Mouse (Mus musculus): ENCODE measurements around the gene Pnkd.

Gene Pnkd

GRCm38 (mm10) chr1:74240832-74241231, 43.9 kb upstream of the Pnkd start:
- peaks cover 79% of the 10 kb centered on the region for H3K4me1 ChIP-seq (replicated peaks; ENCODE audit: low read depth, low read length)
- H3K36me3 ChIP-seq (ENCODE audit: insufficient read depth, low read length), result peaks cover 31% of the 10 kb centered on the region
- no peak for TF ChIP-seq POU5F1 (IDR thresholded peaks at IDR 0.05; ENCODE audit: borderline replicate concordance, low read length)
- no peak for TF ChIP-seq NANOG (IDR thresholded peaks at IDR 0.05; ENCODE audit: borderline replicate concordance, low read length)
- TF ChIP-seq CTCF (conservative IDR thresholded peaks at IDR 0.05; ENCODE audit: low read length), result no peak
- H3K27me3 ChIP-seq (ENCODE audit: insufficient read depth, low read length), result no peaks in the 10 kb centered on the region
- H3K4me3 ChIP-seq (replicated peaks; ENCODE audit: low read length), result no peak overlapping the region
- H3K9me3 ChIP-seq (ENCODE audit: low read length), result no peaks in the 10 kb centered on the region

DNA sequence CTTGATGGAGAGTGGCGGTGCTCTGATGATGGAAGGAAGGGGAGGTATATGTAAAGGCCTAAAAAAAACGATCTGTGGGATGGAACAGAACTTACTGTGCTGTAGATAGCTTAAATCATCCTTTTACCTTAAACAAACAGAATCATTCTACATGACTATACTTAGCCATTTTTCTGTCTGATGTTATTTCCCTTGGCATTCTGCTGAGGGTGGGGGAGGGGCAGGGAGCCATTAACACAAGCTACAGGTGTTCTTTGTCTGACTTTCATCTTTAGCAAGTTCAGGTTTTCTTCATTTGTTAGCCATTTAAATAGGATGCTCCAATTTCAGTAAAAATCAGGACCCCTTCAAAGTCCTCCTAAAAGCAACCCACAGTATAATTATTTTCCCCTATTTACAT, 39.2 kb upstream of the Pnkd start:
- TF ChIP-seq NANOG (IDR thresholded peaks at IDR 0.05; ENCODE audit: borderline replicate concordance, low read length) (peak; percentile 74), CTCF (conservative IDR thresholded peaks at IDR 0.05; ENCODE audit: low read length) (no peak)
- Histone ChIP-seq H3K4me1 (replicated peaks; ENCODE audit: low read depth, low read length) (peaks cover 81% of the 10 kb centered on the region), H3K9me3 (ENCODE audit: low read length) (no peaks in the 10 kb centered on the region), H3K36me3 (ENCODE audit: insufficient read depth, low read length) (peaks cover 45% of the 10 kb centered on the region), H3K27me3 (ENCODE audit: insufficient read depth, low read length) (no peaks in the 10 kb centered on the region), H3K4me3 (replicated peaks; ENCODE audit: low read length) (no peak overlapping the region)

DNA sequence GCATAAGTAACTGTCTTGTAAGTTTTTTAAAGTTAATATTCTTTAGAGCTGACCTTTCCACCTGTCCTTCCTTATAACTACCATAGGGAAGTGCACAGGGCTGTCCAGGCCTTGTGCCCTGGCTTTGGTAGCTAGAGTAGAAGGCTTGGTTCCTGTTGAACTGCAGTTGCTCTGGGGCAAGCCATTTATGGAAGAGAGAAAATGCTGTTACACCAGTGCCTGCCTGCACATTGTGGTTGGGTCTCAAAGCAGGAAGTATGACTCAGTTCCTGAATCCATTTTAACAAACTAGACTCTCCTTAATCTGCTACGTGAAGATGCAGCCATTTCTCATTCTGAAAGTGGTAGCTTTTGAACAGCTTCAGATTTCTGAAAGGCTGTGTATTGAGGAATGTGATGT, 35.9 kb upstream of the Pnkd start:
- peaks cover 81% of the 10 kb centered on the region for H3K4me1 ChIP-seq (replicated peaks; ENCODE audit: low read depth, low read length)
- no peak for TF ChIP-seq CTCF (conservative IDR thresholded peaks at IDR 0.05; ENCODE audit: low read length)
- no peak for TF ChIP-seq POU5F1 (IDR thresholded peaks at IDR 0.05; ENCODE audit: borderline replicate concordance, low read length)
- no peak for TF ChIP-seq NANOG (IDR thresholded peaks at IDR 0.05; ENCODE audit: borderline replicate concordance, low read length)
- H3K27me3 ChIP-seq (ENCODE audit: insufficient read depth, low read length), result no peaks in the 10 kb centered on the region
- no peaks in the 10 kb centered on the region for H3K9me3 ChIP-seq (ENCODE audit: low read length)
- H3K4me3 ChIP-seq (replicated peaks; ENCODE audit: low read length), result no peak overlapping the region
- peaks cover 65% of the 10 kb centered on the region for H3K36me3 ChIP-seq (ENCODE audit: insufficient read depth, low read length)

DNA sequence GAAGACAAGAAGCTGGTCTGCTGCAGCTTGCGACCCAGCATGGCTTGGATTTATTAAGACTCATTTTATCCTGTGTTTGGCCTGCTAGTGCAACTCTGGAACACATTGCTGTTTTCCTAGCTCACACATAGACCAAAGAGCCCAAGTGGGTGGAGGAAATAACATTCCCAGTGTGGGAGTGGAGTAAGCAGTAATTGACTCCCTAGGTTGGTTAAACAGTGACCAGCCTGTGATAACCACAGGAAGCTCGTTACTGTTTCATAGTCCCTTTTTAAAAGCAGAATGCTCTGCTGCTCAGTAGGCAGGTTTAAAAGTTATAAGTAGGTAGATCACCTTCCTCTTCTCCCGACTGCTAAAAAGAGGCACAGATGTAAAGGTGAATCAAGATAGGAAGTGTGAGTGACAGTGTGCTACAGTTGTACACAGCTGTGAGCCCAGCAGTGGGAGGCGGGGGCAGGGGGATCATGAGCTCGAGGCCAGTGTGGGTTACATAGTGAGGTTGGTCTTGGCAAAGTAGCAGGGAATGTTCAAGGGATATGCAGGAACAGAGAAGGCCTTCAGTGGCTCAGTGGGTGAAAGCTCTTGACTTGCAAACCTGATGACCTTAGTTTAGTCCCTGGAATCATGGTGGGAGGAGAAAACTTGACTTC, 35.3 kb upstream of the Pnkd start:
- peaks cover 72% of the 10 kb centered on the region for H3K36me3 ChIP-seq (ENCODE audit: insufficient read depth, low read length)
- TF ChIP-seq CTCF (conservative IDR thresholded peaks at IDR 0.05; ENCODE audit: low read length) (no peak), NANOG (IDR thresholded peaks at IDR 0.05; ENCODE audit: borderline replicate concordance, low read length) (no peak), POU5F1 (IDR thresholded peaks at IDR 0.05; ENCODE audit: borderline replicate concordance, low read length) (no peak)
- no peaks in the 10 kb centered on the region for H3K27me3 ChIP-seq (ENCODE audit: insufficient read depth, low read length)
- no peaks in the 10 kb centered on the region for H3K9me3 ChIP-seq (ENCODE audit: low read length)
- no peak overlapping the region for H3K4me3 ChIP-seq (replicated peaks; ENCODE audit: low read length)
- peaks cover 74% of the 10 kb centered on the region for H3K4me1 ChIP-seq (replicated peaks; ENCODE audit: low read depth, low read length)

GRCm38 (mm10) chr1:74250096-74250495, 34.6 kb upstream of the Pnkd start:
- Histone ChIP-seq H3K27me3 (ENCODE audit: insufficient read depth, low read length) (no peaks in the 10 kb centered on the region), H3K4me3 (replicated peaks; ENCODE audit: low read length) (no peak overlapping the region), H3K9me3 (ENCODE audit: low read length) (no peaks in the 10 kb centered on the region), H3K36me3 (ENCODE audit: insufficient read depth, low read length) (peaks cover 78% of the 10 kb centered on the region), H3K4me1 (replicated peaks; ENCODE audit: low read depth, low read length) (peaks cover 68% of the 10 kb centered on the region)
- no peak for TF ChIP-seq POU5F1 (IDR thresholded peaks at IDR 0.05; ENCODE audit: borderline replicate concordance, low read length)
- no peak for TF ChIP-seq CTCF (conservative IDR thresholded peaks at IDR 0.05; ENCODE audit: low read length)
- TF ChIP-seq NANOG (IDR thresholded peaks at IDR 0.05; ENCODE audit: borderline replicate concordance, low read length), result no peak

DNA sequence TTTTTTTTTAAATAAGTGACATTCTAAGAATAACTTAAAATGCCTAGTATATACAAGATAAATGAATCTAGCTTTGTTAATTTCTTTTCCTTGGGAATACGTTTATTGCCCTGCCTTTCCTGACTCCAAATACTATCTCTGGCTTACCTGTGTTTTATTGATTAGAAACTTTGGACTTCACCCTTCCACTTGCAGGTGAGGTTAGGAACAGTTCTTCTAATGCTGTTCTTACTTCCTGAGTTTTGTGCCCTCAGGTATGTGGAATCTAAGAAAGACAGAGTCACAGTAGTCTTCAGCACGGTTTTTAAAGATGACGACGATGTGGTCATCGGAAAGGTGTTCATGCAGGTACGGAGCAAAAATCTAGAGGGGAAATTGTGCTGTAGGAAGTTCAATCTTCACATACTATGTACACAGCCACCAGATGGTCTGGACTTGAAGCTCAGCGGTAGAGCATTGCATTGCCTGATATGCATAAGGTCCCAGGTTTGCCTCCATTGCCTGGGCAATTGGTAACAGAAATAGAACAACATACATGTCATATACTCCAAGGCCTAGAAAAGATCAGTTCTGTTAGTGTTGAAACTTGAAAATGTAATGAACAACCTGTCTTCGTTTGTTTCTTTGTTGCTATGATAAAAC, 28.9 kb upstream of the Pnkd start:
- Histone ChIP-seq H3K9me3 (ENCODE audit: low read length) (no peaks in the 10 kb centered on the region), H3K4me3 (replicated peaks; ENCODE audit: low read length) (no peak overlapping the region), H3K36me3 (ENCODE audit: insufficient read depth, low read length) (peaks cover 96% of the 10 kb centered on the region), H3K4me1 (replicated peaks; ENCODE audit: low read depth, low read length) (peaks cover 72% of the 10 kb centered on the region), H3K27me3 (ENCODE audit: insufficient read depth, low read length) (no peaks in the 10 kb centered on the region)
- no peak for TF ChIP-seq NANOG (IDR thresholded peaks at IDR 0.05; ENCODE audit: borderline replicate concordance, low read length)

DNA sequence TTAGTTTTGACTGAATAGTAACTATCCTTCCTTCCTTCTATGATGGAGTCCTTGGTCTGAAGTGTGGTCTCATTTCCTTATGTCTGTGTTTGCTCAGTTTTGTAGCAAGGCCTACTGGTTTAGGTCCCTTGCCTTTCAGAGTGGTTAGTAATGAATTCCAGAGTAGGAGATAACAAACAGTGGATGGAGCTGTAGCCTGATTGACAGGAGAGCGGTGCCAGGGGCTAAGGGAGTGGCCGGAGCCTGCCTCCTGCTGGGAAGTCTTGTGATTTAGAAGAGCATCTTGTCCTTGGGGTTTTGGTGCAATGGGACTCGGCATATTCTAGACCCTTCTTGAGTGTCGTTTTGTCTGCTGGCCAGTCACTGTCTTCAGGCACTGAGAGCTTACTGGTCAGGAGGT, 27.9 kb upstream of the Pnkd start:
- TF ChIP-seq CTCF (conservative IDR thresholded peaks at IDR 0.05; ENCODE audit: low read length), result no peak
- TF ChIP-seq POU5F1 (IDR thresholded peaks at IDR 0.05; ENCODE audit: borderline replicate concordance, low read length), result no peak
- no peak for TF ChIP-seq NANOG (IDR thresholded peaks at IDR 0.05; ENCODE audit: borderline replicate concordance, low read length)
- peaks cover 62% of the 10 kb centered on the region for H3K4me1 ChIP-seq (replicated peaks; ENCODE audit: low read depth, low read length)
- H3K36me3 ChIP-seq (ENCODE audit: insufficient read depth, low read length), result peaks cover 96% of the 10 kb centered on the region
- no peaks in the 10 kb centered on the region for H3K27me3 ChIP-seq (ENCODE audit: insufficient read depth, low read length)
- no peaks in the 10 kb centered on the region for H3K9me3 ChIP-seq (ENCODE audit: low read length)
- 0 out of 2 replicates have a peak overlapping the region, but pooled peaks have one; percentile 7 for H3K4me3 ChIP-seq (replicated peaks; ENCODE audit: low read length)

DNA sequence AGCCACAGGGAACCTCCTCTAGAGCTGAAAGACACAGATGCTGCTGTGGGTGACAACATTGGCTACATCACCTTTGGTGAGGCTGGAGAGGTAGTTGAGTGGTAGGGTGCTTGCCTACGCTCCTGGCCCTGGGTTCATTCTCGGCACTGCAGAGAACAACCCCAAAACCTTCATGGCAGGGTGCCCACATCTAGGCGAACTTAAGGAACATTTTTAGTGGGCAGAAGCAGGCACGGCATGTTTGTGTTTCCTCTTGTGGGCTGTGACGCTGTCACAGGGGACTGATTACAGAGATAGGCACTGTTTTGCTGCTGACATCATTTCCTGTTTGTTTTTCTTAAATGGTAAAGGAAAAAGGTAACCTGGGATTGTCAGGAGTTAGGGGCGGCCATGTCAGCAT, 22.2 kb upstream of the Pnkd start:
- H3K9me3 ChIP-seq (ENCODE audit: low read length), result no peaks in the 10 kb centered on the region
- H3K36me3 ChIP-seq (ENCODE audit: insufficient read depth, low read length), result peaks cover 98% of the 10 kb centered on the region
- H3K4me1 ChIP-seq (replicated peaks; ENCODE audit: low read depth, low read length), result peaks cover 29% of the 10 kb centered on the region
- H3K27me3 ChIP-seq (ENCODE audit: insufficient read depth, low read length), result no peaks in the 10 kb centered on the region
- TF ChIP-seq NANOG (IDR thresholded peaks at IDR 0.05; ENCODE audit: borderline replicate concordance, low read length) (no peak), POU5F1 (IDR thresholded peaks at IDR 0.05; ENCODE audit: borderline replicate concordance, low read length) (no peak), CTCF (conservative IDR thresholded peaks at IDR 0.05; ENCODE audit: low read length) (no peak)
- H3K4me3 ChIP-seq (replicated peaks; ENCODE audit: low read length), result no peak overlapping the region

GRCm38 (mm10) chr1:74268750-74269149, 16.0 kb upstream of the Pnkd start:
- TF ChIP-seq NANOG (IDR thresholded peaks at IDR 0.05; ENCODE audit: borderline replicate concordance, low read length) (no peak), POU5F1 (IDR thresholded peaks at IDR 0.05; ENCODE audit: borderline replicate concordance, low read length) (no peak), CTCF (conservative IDR thresholded peaks at IDR 0.05; ENCODE audit: low read length) (peak; percentile 19; the same call in 1 of the 2 replicates)
- H3K9me3 ChIP-seq (ENCODE audit: low read length), result no peaks in the 10 kb centered on the region
- peaks cover 54% of the 10 kb centered on the region for H3K36me3 ChIP-seq (ENCODE audit: insufficient read depth, low read length)
- H3K27me3 ChIP-seq (ENCODE audit: insufficient read depth, low read length), result no peaks in the 10 kb centered on the region
- no peak overlapping the region for H3K4me3 ChIP-seq (replicated peaks; ENCODE audit: low read length)
- H3K4me1 ChIP-seq (replicated peaks; ENCODE audit: low read depth, low read length), result peaks cover 2% of the 10 kb centered on the region; the same call in 1 of the 2 replicates

All from E14TG2a.4 (cell line).